Mouse (Mus musculus) MEL-GATA-1-ER (cell line): ENCODE results near the gene Gusb.

ENCODE experiments used
- DNase-seq: peaks from one replicate; pipeline ENCODE4 v3.0.0-alpha.2; 2012; ENCODE audit warnings: low read depth; ENCODE audit errors: extremely low read depth

Gene Gusb

DNA sequence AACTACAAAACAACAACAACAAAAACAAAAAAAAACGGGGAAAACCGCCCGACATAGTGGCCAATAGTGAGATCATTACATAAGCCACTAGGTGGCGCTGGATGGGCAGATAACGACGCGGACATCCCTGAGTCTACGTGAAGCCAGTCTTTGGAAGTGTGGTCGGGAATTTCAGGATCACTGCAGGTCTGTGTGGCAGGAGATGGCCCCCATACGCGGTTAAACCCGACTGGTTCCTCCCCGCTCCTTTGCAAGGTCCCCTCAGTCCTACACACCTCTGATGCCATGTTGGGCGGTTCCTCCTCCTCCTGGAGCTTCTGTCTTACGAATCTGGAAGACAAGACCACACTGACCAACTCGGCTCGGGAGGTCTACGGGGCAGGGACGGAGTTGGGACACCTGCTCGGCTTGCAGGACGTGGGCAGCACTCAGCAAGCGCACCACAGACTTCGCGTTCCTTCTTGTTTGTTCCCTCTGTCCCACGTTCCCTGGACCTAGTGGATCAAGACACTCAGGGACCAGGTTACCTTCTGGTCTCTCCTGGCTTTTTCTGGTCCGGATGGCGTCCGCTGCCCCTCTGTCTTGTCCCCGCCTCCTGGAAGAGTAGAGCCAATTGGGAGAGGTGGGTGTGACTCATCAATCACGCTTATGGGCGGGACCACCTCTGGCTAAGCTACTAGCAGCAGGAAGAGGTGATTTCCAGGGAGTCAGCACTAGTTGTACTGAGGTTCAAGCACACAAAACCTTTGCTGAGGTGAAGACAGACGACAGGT, 21.1 kb upstream of the Gusb start:
- DNase-seq = peak; percentile 87

DNA sequence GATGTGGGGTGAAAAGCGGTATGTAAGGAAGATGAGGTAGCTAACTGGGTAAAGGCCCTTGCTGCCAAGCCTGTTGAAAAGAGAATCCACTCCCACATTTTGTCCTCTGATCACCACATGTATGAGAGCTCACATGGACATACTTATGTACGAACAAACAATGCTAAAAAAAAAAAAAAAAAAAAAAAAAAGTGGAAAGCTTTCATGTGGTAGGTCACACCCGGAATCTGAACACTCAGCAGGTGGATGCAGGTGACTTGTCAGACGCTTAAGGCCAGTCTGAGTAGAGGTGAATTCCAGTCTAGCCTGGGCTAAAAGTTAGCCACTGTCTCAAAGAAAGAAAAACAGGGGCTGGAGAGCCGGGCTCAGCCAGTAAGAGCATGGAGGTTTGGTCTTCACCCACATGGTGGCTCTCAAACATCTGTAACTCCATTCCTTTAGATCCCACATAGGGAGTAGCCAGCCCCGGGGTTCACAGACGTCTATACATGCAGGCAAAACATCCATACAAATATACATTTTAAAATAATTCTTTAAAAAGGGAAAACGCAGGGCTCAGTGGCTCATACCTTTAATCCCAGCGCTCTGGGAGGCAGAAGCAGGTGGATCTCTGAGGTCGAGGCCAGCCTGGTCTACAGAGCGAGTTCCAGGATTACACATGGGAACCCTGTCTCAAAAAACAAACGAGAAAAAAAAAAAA, 20.4 kb upstream of the Gusb start:
- DNase-seq = no peak

DNA sequence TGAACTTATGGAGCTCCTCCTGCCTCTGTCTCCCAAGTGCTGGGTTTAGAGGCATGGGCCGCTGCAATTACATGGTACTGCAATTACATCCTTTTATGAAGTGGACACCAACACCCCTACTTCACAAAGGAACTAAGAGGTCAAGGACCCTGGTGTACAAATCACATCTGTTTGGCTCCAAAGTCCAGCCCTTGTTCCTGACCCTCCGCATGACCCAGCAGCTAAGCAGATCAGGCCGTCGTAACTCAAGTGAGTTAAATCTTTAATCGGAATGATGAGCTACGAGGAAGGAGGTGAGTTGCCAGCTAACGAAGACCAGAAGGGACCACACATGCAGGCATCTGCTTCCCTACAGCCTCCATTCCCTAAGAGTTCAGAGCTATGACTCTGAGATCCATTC, 19.5 kb upstream of the Gusb start:
- no peak for DNase-seq

DNA sequence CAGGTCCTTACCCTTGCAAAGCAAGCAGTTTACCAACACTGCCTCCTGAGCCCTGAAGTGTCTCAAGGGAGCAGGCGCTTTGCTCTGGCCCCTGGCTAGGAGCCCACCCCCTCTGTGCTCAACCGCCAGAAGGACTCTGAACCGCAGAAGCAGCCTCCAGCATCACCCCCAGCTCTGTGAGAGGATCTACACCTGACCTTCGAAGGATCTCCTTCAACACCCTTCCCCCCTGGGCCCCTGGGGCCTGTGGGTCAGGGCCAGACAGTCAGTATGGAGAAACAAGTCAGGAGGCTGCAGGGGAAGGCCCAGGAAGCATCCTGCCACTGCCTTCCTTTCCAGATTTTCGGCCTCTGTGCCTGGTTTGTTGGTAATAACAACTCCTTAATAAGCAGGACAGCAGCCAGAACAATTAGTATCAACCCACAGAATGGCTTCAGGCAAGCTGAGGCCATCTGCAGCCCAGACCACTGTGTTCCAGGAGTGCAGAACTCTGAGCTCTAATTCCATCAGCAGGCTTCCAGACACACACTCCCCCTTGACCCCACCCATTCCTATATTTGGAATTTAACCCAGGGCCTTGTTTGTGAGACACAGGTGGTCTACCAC, 18.6 kb upstream of the Gusb start:
- no peak for DNase-seq

DNA sequence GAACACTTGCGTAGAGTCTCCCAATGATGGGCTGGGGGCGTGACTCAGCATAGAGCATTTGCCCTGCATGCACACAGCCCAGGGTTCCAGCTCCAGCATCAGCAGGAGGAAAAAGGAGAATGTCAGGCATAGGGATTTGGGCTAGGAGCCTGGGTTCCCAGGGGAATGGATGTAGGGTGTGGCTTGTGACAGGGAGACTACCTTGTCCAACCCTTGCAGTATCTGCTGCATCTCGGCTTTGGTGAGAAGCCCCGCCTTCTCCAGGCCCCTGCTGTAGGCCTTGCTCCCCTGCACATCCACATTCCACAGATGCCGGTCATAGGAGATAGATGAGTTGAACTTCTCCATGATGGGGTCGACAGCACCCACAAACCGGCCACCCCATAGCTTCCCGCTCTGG, 16.6 kb upstream of the Gusb start:
- no peak for DNase-seq

DNA sequence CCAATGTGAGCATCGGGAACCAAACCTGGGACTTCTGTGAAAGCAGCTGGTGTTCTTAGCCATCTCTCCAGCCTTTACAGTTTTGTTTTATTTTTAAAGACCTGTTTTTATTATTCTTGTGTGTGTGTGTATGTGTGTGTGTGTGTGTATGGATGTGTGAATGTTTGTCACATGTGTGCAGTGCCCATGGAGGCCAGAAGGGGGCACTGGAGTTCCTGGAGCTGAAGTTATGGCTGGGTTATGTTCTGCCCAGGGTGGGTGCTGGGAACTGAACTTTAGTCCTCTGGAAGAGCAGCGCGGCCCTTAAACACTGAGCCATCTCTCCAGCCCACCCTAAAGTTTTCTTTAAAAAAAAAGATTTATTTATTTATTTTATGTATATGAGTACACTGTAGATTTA, 12.3 kb upstream of the Gusb start:
- DNase-seq = no peak

DNA sequence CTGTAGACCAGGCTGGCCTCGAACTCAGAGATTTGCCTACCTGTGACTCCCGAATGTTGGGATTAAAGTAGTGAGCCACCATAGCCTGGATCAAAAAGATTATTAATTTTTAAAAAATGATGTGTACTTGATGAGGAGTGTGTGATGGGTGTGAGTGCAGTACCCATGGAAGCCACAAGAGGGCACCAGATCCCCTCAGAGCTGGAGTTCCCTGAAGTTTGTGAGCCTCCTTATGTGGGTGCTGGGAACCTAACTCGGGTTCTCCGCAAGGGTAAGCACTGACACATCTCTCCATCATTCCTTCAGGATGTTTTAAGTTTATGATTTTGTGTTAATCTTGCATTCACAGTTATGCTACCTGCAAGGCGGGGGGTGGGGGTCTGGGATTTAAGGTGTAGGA, 8.1 kb upstream of the Gusb start:
- no peak for DNase-seq

DNA sequence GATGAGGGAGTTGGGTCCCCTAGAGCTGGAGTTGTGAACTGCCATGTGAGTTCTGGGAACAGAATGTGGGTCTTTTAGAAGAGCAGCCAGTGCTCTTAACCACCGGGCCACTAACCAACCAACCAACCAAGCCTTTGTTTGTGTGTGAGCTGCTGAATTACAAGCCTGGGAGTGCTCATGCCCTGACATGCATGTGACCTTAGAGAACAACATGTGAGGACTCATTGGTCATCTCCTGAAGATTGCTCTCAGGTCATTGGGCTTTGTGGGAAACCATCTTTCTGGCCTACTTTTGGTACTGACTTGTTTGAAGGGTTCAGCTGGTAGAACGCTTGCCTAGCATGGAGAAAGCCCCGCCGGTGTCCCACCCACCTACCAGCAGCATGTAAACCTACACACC, 6.9 kb upstream of the Gusb start:
- DNase-seq = no peak

DNA sequence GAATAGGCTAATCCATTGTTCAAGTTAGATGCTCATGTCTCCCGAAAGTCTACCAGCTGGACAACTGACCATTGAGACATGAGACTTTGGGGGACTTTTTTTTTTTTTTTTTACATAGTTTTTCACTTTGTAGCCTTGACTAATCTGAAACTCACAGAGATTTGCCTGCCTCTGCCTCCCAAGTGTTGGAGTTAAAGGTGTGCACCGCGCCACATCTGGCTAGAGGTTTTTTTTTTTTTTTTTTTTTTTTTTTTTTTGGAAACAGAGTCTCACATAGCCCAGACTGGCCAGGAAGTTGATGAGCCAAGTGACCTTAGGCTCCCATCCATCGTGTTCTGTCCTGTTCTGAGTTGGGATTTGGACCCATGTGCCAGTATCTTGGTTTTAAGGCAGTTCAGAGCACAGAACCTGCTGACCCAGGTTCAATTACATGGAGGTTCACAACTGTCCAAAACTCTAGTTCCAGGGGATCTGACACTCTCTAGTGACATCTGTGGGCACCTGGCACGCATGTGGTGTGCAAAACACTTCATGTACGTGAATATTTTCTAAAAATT, 5.3 kb upstream of the Gusb start:
- DNase-seq = no peak

DNA sequence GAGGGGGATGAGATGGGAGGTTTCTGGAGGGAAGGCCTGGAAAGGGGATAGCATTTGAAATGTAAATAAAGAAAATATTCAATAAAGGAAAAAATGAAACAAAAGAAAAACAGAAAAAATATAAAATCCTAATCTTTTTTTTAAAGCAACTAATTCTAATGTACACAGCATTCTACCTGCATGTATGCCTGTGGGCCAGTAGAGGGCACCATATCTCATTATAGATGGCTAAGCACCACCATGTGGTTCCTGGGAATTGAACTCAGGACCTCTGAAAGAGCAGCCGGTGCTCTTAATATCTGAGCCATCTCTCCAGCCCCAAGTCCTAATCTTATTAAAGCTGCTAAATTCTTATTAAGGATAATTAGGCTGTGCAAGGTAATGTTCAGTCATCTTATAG, 4.5 kb upstream of the Gusb start:
- no peak for DNase-seq

DNA sequence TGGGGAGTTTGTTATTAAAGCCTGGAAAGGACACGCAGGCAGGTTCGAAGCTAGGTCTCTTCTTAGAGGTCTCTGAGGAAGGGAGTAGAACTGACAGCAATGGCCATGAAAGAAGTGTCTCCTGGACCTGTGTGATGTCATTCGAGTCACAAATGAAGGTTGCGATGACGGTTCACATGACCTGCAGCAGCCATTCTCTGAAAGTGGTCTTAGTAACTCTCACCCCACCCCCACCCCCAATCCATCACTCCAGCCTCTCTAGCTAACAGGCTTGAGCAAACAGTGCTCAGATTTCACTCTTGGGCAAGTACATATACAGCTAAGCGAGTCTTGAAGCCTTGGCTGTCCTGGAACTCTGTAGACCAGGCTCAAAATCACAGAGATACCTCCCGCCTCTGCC, 380 bp upstream of the Gusb start:
- no peak for DNase-seq

DNA sequence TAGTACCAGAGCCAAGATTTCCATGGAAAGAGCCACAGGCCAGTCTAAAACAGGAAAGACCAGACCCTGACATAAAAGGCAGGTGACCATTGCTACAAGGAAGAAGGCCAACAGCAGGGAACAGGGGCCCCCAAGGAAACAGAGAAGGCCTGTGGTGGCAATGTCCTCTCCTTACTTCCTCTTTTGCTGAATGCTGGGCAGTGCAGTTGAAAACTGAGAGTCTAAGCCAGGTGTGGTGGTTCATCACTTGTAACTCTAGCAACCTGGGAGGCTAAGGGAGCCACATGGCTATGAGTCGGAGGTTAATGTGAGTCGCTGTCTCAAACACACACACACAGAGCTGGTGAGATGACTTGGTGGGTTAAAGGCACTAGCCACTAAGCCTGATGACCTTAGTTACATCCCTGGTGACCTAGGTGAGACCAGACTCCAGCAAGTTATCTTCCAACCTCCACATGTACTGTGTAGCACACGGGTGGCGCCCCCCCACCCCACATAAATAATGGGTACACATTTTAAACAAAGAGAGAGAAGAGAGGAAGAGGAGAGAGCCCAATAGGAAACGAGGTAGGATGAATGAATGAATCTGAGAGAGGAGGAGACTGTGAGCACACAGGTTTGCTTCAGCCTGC, 1.4 kb downstream of the Gusb start:
- DNase-seq = peak; percentile 47

DNA sequence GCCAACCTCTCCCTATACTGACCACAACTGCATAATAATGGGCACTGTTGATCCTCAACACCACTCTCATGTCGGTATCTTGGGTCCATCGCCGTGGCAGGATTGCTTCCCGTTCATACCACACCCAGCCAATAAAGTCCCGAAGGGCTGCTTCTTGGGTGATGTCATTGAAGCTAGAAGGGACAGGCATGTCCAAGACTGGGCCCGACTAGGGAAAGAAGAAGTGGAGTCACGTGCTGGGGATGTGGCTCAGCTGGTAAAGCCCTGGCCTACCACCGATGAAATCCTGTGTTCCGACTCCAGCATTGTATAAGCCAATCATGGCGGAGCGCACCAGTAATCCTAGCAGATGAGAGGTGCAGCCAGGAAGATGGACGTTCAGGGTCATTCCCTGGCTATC, 2.1 kb downstream of the Gusb start:
- DNase-seq = no peak

DNA sequence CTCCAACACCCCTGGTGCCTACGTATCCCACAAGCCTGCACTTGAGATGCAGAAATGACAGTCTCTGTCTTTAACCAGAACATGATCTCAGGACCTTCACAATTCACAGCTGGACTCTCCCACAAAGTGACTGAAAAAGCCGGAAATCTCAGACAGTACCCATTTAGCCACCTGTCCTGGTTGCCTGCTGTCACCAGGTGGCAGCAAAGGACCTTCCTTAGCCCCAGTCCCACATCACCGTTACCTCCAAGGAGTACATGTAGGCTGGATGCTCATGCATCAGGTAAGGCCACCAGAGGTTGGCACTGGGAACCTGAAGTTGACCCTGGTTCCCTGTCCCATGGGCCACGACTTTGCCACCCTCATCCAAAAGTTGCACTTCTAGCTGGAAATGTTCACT, 3.8 kb downstream of the Gusb start:
- DNase-seq = no peak

DNA sequence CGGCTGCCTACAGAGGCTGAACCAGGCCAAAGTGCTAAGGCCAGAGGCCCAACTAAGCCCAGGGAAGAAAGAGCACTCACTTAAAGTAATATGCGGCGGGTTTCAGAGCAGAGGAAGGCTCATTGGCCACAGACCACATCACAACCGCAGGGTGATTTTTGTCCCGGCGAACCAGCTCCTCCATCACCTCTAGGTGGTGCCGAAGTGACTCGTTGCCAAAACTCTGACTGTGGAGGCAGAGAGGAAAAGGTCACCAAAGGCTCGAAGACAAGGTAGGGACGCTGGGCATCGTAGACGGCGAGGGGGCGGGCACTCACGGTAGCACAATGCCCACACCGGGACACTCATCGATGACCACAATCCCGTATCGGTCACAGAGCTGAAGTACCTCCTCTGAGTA, 5.1 kb downstream of the Gusb start:
- DNase-seq = no peak

DNA sequence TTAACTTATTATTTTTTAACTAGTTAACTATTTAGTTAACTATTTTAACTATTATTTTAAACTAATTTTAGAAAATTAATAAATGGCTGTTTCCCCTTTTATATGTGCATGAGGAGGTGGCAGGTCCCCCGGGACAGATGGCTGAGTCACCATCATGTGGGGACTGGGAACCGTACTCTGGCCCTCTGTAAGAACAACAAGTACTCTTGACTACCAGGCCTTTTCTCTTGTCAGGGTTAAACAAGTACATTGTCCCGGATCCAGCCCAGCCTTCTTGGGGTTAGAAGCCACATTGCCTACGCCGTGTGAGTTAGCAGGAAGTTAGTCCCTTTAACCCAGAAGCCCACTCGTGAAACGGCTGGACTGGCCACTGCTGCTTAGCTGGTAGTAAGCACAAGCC, 7.9 kb downstream of the Gusb start:
- DNase-seq = no peak

DNA sequence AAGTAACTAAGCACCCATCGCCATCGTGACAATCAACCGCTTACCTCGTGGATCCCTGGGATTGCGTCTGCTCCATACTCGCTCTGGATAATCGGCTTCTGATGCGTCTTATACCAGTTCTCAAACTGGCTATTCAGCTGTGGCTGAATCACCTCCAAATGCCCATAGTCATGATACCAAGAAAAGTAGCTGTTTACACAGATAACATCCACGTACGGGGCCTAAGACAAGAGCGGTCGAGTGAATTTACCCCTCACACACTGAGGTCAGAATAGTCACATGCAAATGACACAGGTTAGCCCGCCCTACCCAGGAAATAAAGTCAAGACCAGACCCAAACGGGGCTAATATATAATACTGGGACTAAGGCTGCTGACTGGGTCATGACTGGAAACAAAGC, 9.5 kb downstream of the Gusb start:
- DNase-seq = no peak

DNA sequence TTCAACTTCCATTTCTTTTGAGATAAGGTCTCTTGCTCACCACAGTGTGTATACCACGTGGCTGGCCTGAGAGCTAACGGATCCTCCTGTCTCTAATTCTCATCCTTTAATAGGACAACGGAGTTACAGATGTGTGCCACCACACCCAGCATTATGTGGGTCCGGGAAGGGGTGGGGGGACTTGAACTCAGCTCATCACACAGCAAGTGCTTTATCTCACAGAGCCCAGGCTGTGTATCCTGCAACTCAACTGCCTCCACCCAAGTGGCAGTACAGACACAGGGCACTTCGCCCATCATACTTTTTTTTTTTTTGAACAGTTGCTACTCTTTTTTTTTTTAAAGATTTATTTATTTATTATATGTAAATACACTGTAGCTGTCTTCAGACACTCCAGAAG, 11.0 kb downstream of the Gusb start:
- DNase-seq = no peak

DNA sequence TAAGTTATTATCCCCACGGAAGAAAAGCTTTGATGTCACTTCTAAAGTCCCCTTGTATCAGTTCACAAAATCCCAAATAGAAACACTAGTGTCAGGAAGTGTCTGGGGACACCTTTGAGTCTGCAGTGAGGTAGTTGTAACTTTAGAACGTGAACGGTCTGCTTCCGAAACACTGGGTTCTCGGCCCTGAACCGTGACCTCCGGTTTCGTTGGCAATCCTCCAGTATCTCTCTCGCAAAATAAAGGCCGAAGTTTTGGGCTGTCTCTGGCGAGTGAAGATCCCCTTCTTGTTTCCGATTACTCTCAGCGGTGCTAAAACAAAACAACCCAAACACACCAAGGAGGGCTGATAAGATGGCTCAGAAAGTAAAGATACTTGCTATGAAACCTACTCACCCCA, 13.5 kb downstream of the Gusb start:
- DNase-seq = no peak

DNA sequence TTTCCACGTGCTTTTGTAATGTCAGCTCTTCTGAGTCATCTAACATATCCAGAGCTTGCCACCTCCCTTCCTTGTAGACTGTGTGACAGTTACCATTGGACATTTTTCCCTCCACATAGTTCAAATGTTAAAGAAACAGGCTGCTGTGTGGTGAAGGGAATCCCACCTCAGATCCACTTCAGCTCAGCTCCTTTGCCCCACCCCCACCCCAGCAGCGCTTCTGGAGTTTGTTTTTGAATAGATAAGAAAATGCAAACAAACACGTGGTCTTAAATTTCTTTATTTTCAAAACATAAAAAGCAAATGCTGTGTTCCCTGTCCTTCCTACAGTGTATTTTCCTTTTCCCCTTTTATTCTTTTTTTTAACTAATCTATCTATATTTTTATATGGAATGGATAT, 22.6 kb downstream of the Gusb start:
- DNase-seq = no peak

DNA sequence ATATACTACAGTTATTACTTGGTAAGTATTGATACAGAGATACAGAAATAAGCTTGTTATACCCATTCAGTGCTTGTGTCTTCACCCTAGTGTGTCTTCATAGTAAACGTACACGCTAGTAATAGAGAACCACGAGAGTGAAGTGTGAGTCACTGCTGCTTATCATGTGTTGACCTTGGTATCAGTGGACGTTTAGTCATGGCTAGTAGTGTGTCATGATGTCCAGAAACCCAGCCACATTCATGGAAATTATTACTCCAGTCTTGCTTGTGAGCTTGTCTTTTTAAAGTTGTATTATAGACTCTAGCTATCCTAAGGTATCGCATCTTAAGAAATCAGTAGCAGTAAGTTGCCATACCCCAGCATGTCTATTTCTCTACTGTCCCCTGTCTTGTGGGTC, 24.2 kb downstream of the Gusb start:
- DNase-seq = no peak

DNA sequence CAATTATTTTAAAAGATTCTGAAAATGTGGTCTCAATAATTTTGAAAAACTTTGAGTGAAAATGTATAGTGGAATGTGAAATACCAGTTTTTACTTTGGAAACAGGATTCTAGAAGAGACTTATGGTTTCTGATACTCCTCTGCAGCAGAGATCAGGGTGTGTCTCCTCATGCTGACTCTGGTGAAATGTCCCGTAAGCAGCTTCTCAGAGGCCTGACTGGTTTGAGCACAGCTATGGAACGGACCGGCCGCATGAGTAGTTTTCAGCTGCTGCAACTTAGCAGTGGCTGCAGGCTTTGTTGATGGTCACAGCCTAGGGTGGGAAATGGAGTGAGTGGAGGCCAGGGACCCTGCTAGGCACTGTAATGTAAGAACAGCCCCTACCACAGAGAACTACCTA, 25.1 kb downstream of the Gusb start:
- no peak for DNase-seq
